Comparison of ENCODE assay signal across 18 mouse cellular contexts in genomic region chr2:158174438-158174837, GRCm38 (mm10). TPM values are rescaled to one million over a fixed set of nuclear protein-coding genes. Genes with fewer than 3 reads are reported as not detected.
A peak's percentile ranks its signal among the peaks of the same experiment; 100 is the strongest.
DNase-seq lines count a peak whose midpoint lies in the region; ATAC-seq and TF ChIP-seq lines count a peak whose summit lies in the region.
"Had no signal": no experiment of that assay in that cellular context is flagged by ENCODE, and none has a peak within 500 bp of the region (broad histone marks: within the 10 kb centered on the region; RNA-seq: fewer than 3 reads in every experiment).

No protein-coding gene starts in this region.

- ATAC-seq in kidney, embryonic 14.5 days (ENCODE audit: low FRiP score, low TSS enrichment), result no peak
- ATAC-seq in granulocyte monocyte progenitor cell, adult 5-6 weeks (replicated peaks; ENCODE audit: poor library complexity, severe bottlenecking), result peak; percentile 38
- ATAC-seq in intestine, embryonic 16.5 days, result no peak
- no peak for ATAC-seq in midbrain, embryonic 16.5 days
- ATAC-seq: forebrain, embryonic 13.5 days had no signal

- H3K4me3 ChIP-seq in kidney, embryonic 14.5 days (ENCODE audit: low read length), result no peak overlapping the region
- no peak overlapping the region for H3K4me3 ChIP-seq in lung, adult 2 months (replicated peaks; ENCODE audit: extremely low read depth, low read depth, low read length)
- H3K4me3 ChIP-seq in intestine, embryonic 16.5 days (ENCODE audit: low read length), result no peak overlapping the region
- no peak overlapping the region for H3K4me3 ChIP-seq in midbrain, embryonic 16.5 days (ENCODE audit: low read depth, low read length)
- H3K4me3 ChIP-seq: embryonic facial prominence, embryonic 15.5 days; forebrain, embryonic 13.5 days; lung, embryonic 15.5 days; neural tube, embryonic 13.5 days had no signal

- no peak overlapping the region for H3K9ac ChIP-seq in kidney, embryonic 14.5 days (ENCODE audit: low read depth, low read length)
- H3K9ac ChIP-seq in intestine, embryonic 16.5 days (ENCODE audit: low read depth, low read length), result no peak overlapping the region
- no peak overlapping the region for H3K9ac ChIP-seq in midbrain, embryonic 16.5 days (ENCODE audit: low read depth, low read length)
- H3K9ac ChIP-seq: embryonic facial prominence, embryonic 15.5 days; forebrain, embryonic 13.5 days; lung, embryonic 15.5 days; neural tube, embryonic 13.5 days had no signal

- H3K36me3 ChIP-seq in kidney, embryonic 14.5 days (ENCODE audit: control insufficient read depth, insufficient read depth, low read length), result no peaks in the 10 kb centered on the region
- no peaks in the 10 kb centered on the region for H3K36me3 ChIP-seq in splenic B cell, adult 2 months (ENCODE audit: control insufficient read depth, insufficient read depth, low read length, poor library complexity, severe bottlenecking)
- no peaks in the 10 kb centered on the region for H3K36me3 ChIP-seq in intestine, embryonic 16.5 days (ENCODE audit: control insufficient read depth, insufficient read depth, low read length)
- no peaks in the 10 kb centered on the region for H3K36me3 ChIP-seq in midbrain, embryonic 16.5 days (ENCODE audit: control insufficient read depth, insufficient read depth, low read length)
- H3K36me3 ChIP-seq: embryonic facial prominence, embryonic 15.5 days; lung, embryonic 15.5 days; neural tube, embryonic 13.5 days had no signal

- H3K27me3 ChIP-seq in kidney, embryonic 14.5 days (ENCODE audit: control insufficient read depth, insufficient read depth, low read length), result no peaks in the 10 kb centered on the region
- no peaks in the 10 kb centered on the region for H3K27me3 ChIP-seq in splenic B cell, adult 2 months (ENCODE audit: control insufficient read depth, insufficient read depth, low read length, poor library complexity, severe bottlenecking)
- H3K27me3 ChIP-seq in intestine, embryonic 16.5 days (replicated peaks; ENCODE audit: control insufficient read depth, insufficient read depth, low read length), result no peaks in the 10 kb centered on the region
- no peaks in the 10 kb centered on the region for H3K27me3 ChIP-seq in midbrain, embryonic 16.5 days (ENCODE audit: control insufficient read depth, insufficient read depth, low read depth, low read length)
- H3K27me3 ChIP-seq: embryonic facial prominence, embryonic 15.5 days; lung, embryonic 15.5 days; neural tube, embryonic 13.5 days had no signal

- no peak overlapping the region for H3K4me2 ChIP-seq in kidney, embryonic 14.5 days (replicated peaks; ENCODE audit: low read depth, low read length)
- no peak overlapping the region for H3K4me2 ChIP-seq in intestine, embryonic 16.5 days (ENCODE audit: low read depth, low read length)
- no peak overlapping the region for H3K4me2 ChIP-seq in midbrain, embryonic 16.5 days (ENCODE audit: low read length)
- H3K4me2 ChIP-seq: embryonic facial prominence, embryonic 15.5 days; forebrain, embryonic 13.5 days; lung, embryonic 15.5 days; neural tube, embryonic 13.5 days had no signal

- no peaks in the 10 kb centered on the region for H3K9me3 ChIP-seq in kidney, embryonic 14.5 days (ENCODE audit: control insufficient read depth, low read length)
- H3K9me3 ChIP-seq in intestine, embryonic 16.5 days (ENCODE audit: control insufficient read depth, low read length), result no peaks in the 10 kb centered on the region
- H3K9me3 ChIP-seq in midbrain, embryonic 16.5 days (replicated peaks; ENCODE audit: control insufficient read depth, low read length, poor library complexity, severe bottlenecking), result no peaks in the 10 kb centered on the region
- H3K9me3 ChIP-seq: embryonic facial prominence, embryonic 15.5 days; forebrain, embryonic 13.5 days; lung, embryonic 15.5 days; neural tube, embryonic 13.5 days had no signal

- WGBS in kidney, embryonic 14.5 days, result 61% methylated on average over 5 of the region's 5 CpGs
- 40% methylated on average over 5 of the region's 5 CpGs for WGBS in lung, adult 2 months
- WGBS in intestine, embryonic 16.5 days, result 78% methylated on average over 5 of the region's 5 CpGs
- WGBS in midbrain, embryonic 16.5 days, result 85% methylated on average over 5 of the region's 5 CpGs

- TF ChIP-seq POLR2A in lung, adult 2 months (IDR thresholded peaks at IDR 0.05; ENCODE audit: borderline replicate concordance, extremely low read depth, low read depth, low read length), result no peak

- H3K27ac ChIP-seq in kidney, embryonic 14.5 days (ENCODE audit: low read depth, low read length), result no peak overlapping the region
- no peak overlapping the region for H3K27ac ChIP-seq in intestine, embryonic 16.5 days (ENCODE audit: low read length)
- no peak overlapping the region for H3K27ac ChIP-seq in midbrain, embryonic 16.5 days (ENCODE audit: low read length)
- H3K27ac ChIP-seq: embryonic facial prominence, embryonic 15.5 days; forebrain, embryonic 13.5 days; lung, embryonic 15.5 days; neural tube, embryonic 13.5 days had no signal

- H3K4me1 ChIP-seq in kidney, embryonic 14.5 days (ENCODE audit: control insufficient read depth, insufficient read depth, low read length), result peaks cover 14% of the 10 kb centered on the region; the same call in 1 of the 2 replicates
- H3K4me1 ChIP-seq in lung, adult 2 months (ENCODE audit: control insufficient read depth, insufficient read depth, low read length), result peaks cover 11% of the 10 kb centered on the region
- H3K4me1 ChIP-seq in intestine, embryonic 16.5 days (ENCODE audit: control insufficient read depth, insufficient read depth, low read length), result peaks cover 27% of the 10 kb centered on the region
- peaks cover 16% of the 10 kb centered on the region for H3K4me1 ChIP-seq in midbrain, embryonic 16.5 days (ENCODE audit: control insufficient read depth, insufficient read depth, low read length)

- peak; percentile 31 to 48 for DNase-seq in kidney, postnatal 25 days
- DNase-seq in lung, postnatal 4 days, result peak; percentile 43 to 50
- DNase-seq in lung, adult 2 months, result no peak
- DNase-seq in splenic B cell, adult 2 months (ENCODE audit: low read depth, low spot score), result peak; percentile 59
- DNase-seq: adrenal gland, postnatal 36 days; cerebellum, adult 11-12 months; heart, postnatal 4 days; left cerebral cortex, postnatal 4 days; midbrain, embryonic 14.5 days; right cerebral cortex, adult 18-20 months had no signal

- no peak for TF ChIP-seq CTCF in lung, adult 2 months (IDR thresholded peaks at IDR 0.05; ENCODE audit: insufficient read depth, low read length)

RNA-seq across cellular contexts. Expression of gene Tgm2, which starts 28.2 kb away (rescaled TPM):
- polyA plus RNA-seq in kidney, embryonic 14.5 days (2014; fragmentation: Nextera tagmentation; extraction: Ambion mirVana), result 15.3 and 17.3 TPM in 2 replicates
- polyA plus RNA-seq in lung, adult 2 months (2012; rRNA removed), result 285 and 297 TPM in 2 replicates
- total RNA-seq in granulocyte monocyte progenitor cell, adult 5-6 weeks (2014; fragmentation: Nextera tagmentation), result not detected in 2 replicates
- total RNA-seq in granulocyte monocyte progenitor cell, adult 5-6 weeks (2017), result 0.04 and 0.21 TPM in 2 replicates
- polyA plus RNA-seq in intestine, embryonic 16.5 days (2015; fragmentation: Nextera tagmentation; extraction: Ambion mirVana), result 94.9 and 96.5 TPM in 2 replicates
- polyA plus RNA-seq in midbrain, embryonic 16.5 days (2015; fragmentation: Nextera tagmentation; extraction: Ambion mirVana), result 7.0 and 7.1 TPM in 2 replicates

RNA-seq across cellular contexts. Expression of gene D630003M21Rik, which starts 54.6 kb away (rescaled TPM):
- 3.7 and 5.2 TPM in 2 replicates for polyA plus RNA-seq in kidney, embryonic 14.5 days (2014; fragmentation: Nextera tagmentation; extraction: Ambion mirVana)
- 1.9 and 2.0 TPM in 2 replicates for polyA plus RNA-seq in lung, adult 2 months (2012; rRNA removed)
- total RNA-seq in granulocyte monocyte progenitor cell, adult 5-6 weeks (2014; fragmentation: Nextera tagmentation), result 0.21 TPM in 1 of 2 replicates, not detected in the other
- not detected in 2 replicates for total RNA-seq in granulocyte monocyte progenitor cell, adult 5-6 weeks (2017)
- 2.8 and 2.9 TPM in 2 replicates for polyA plus RNA-seq in intestine, embryonic 16.5 days (2015; fragmentation: Nextera tagmentation; extraction: Ambion mirVana)
- 1.7 and 1.8 TPM in 2 replicates for polyA plus RNA-seq in midbrain, embryonic 16.5 days (2015; fragmentation: Nextera tagmentation; extraction: Ambion mirVana)
